Mouse (Mus musculus) gastrocnemius, adult 18-20 months (tissue): ENCODE data around the gene Tacr3. TPM values are rescaled to one million over a fixed set of nuclear protein-coding genes. Genes with fewer than 3 reads are reported as not detected.

ENCODE experiments used
- DNase-seq: peaks from one replicate; pipeline ENCODE4 v3.0.0; 2021; ENCODE audit warnings: low spot score
- long read RNA-seq, 2 experiments: library from polyadenylated mRNA; stranded (forward); transcript quantifications; one replicate each; pipeline ENCODE4 v2.0.0; 2021
- total RNA-seq, 2 experiments: library from RNA; stranded (reverse); gene quantifications; 2 replicates each; pipeline ENCODE4 v1.2.3; 2021

The Tacr3 gene
- total RNA-seq = under 1 TPM; 0.09 to 0.14 TPM
- long read RNA-seq, experiment 1 = 0 reads
- long read RNA-seq, experiment 2, partial matches to known transcripts = 1 of 2 reads
- long read RNA-seq, experiment 2, other reads (novel, unspliced or antisense) = 0 of 2 reads

GRCm38 (mm10) chr3:134828875-134829530 is at the start of gene Tacr3:
Gene Tacr3, plus strand, starts transcription at chr3:134829007.
- no peak for DNase-seq

GRCm38 (mm10) chr3:134828492-134828874 is 324 bp upstream of the Tacr3 start:
- no peak for DNase-seq

GRCm38 (mm10) chr3:134829531-134829921 is 719 bp downstream of the Tacr3 start:
- DNase-seq = no peak

- DNase-seq = no peak
Measured at GRCm38 (mm10) chr3:134851342-134851741, 22.5 kb downstream of the Tacr3 start.

GRCm38 (mm10) chr3:134877701-134878100 is 48.9 kb downstream of the Tacr3 start:
- DNase-seq = no peak

GRCm38 (mm10) chr3:134895831-134896230 is 67.0 kb downstream of the Tacr3 start:
- no peak for DNase-seq

- no peak for DNase-seq
Measured at GRCm38 (mm10) chr3:134908890-134909289, 80.1 kb downstream of the Tacr3 start.

- DNase-seq = no peak
Measured at GRCm38 (mm10) chr3:134934703-134935102, 105.9 kb downstream of the Tacr3 start.

- DNase-seq = no peak
Measured at GRCm38 (mm10) chr3:134935461-134935860, 106.7 kb downstream of the Tacr3 start.

GRCm38 (mm10) chr3:134963461-134963860 is 134.7 kb downstream of the Tacr3 start:
- DNase-seq = no peak

GRCm38 (mm10) chr3:134978902-134979301 is 150.1 kb downstream of the Tacr3 start:
- no peak for DNase-seq

GRCm38 (mm10) chr3:134980140-134980539 is 151.3 kb downstream of the Tacr3 start:
- no peak for DNase-seq
